Mouse (Mus musculus) retina, postnatal 7 days (tissue): ENCODE measurements at regions not wholly inside any gene's neighbourhood (a gene's known extent, or its start where the extent isn't known, plus 50 kb on each side); places are given as distances from the start of the nearest gene placed in this dataset.

Experiments
- DNase-seq: peaks from one replicate; pipeline ENCODE4 v3.0.0-alpha.2; 2012; ENCODE audit warnings: low read depth, low spot score

GRCm38 (mm10) chr17:88307082-88307481 lies 133.4 kb upstream of the Foxn2 start:
- DNase-seq, result no peak

- no peak for DNase-seq
Observed at GRCm38 (mm10) chr17:88307826-88308225, 132.7 kb upstream of the Foxn2 start.

GRCm38 (mm10) chr17:88312876-88313275 lies 127.6 kb upstream of the Foxn2 start:
- no peak for DNase-seq

- DNase-seq, result no peak
Observed at GRCm38 (mm10) chr17:88316213-88316967, 124.1 kb upstream of the Foxn2 start.

GRCm38 (mm10) chr17:88317311-88317710 lies 123.2 kb upstream of the Foxn2 start:
- no peak for DNase-seq

GRCm38 (mm10) chr17:88317806-88318205 lies 122.7 kb upstream of the Foxn2 start:
- no peak for DNase-seq

GRCm38 (mm10) chr17:88318207-88318791 lies 122.2 kb upstream of the Foxn2 start:
- no peak for DNase-seq

GRCm38 (mm10) chr17:88318936-88319335 lies 121.6 kb upstream of the Foxn2 start:
- DNase-seq, result no peak

- DNase-seq, result no peak
Observed at GRCm38 (mm10) chr17:88320686-88321085, 119.8 kb upstream of the Foxn2 start.

- no peak for DNase-seq
Observed at GRCm38 (mm10) chr17:88325326-88325909, 115.1 kb upstream of the Foxn2 start.

GRCm38 (mm10) chr17:88325910-88326739 lies 114.4 kb upstream of the Foxn2 start:
- no peak for DNase-seq

GRCm38 (mm10) chr17:88326740-88327123 lies 113.8 kb upstream of the Foxn2 start:
- DNase-seq, result no peak

GRCm38 (mm10) chr17:88327791-88328190 lies 112.7 kb upstream of the Foxn2 start:
- DNase-seq, result no peak

GRCm38 (mm10) chr17:88328807-88329206 lies 111.7 kb upstream of the Foxn2 start:
- DNase-seq, result no peak

- no peak for DNase-seq
Observed at GRCm38 (mm10) chr17:88329715-88330114, 110.8 kb upstream of the Foxn2 start.

- no peak for DNase-seq
Observed at GRCm38 (mm10) chr17:88330129-88330528, 110.4 kb upstream of the Foxn2 start.

GRCm38 (mm10) chr17:88333816-88334215 lies 106.7 kb upstream of the Foxn2 start:
- DNase-seq, result no peak

- no peak for DNase-seq
Observed at GRCm38 (mm10) chr17:88335271-88335670, 105.2 kb upstream of the Foxn2 start.

GRCm38 (mm10) chr17:88336140-88336769 lies 104.3 kb upstream of the Foxn2 start:
- DNase-seq, result no peak

GRCm38 (mm10) chr17:88337649-88338404 lies 102.7 kb upstream of the Foxn2 start:
- DNase-seq, result no peak

GRCm38 (mm10) chr17:88341141-88341540 lies 99.4 kb upstream of the Foxn2 start:
- DNase-seq, result no peak
